Mouse (Mus musculus) limb, embryonic 15.5 days (tissue): ENCODE results near the gene Ankrd10. TPM values are rescaled to one million over a fixed set of nuclear protein-coding genes. Genes with fewer than 3 reads are reported as not detected.
"Not testable (repeated sequence)": the region's sequence is repeated elsewhere in the genome, so short reads cannot be mapped to it uniquely, and the experiment has no call there.

Source experiments
- ATAC-seq: fragments of 200-750 bp; cut with Nextera tagmentation; 2 replicates; pipeline ENCODE4 v1.8.0; 2017; ENCODE audit warnings: low read depth, moderate TSS enrichment; ENCODE audit not compliant: insufficient number of reproducible peaks, low FRiP score, low TSS enrichment
- H3K27ac ChIP-seq: fragments of 300-500 bp; sonication (generic); 2 replicates; pipeline ENCODE4 v1.5.1; 2015; ENCODE audit warnings: moderate library complexity, mild to moderate bottlenecking, inconsistent platforms
- H3K27me3 ChIP-seq: fragments of 300-500 bp; sonication (generic); 2 replicates; pipeline ENCODE4 v1.6.1; 2015; ENCODE audit warnings: inconsistent platforms
- H3K36me3 ChIP-seq: fragments of 300-500 bp; sonication (generic); 2 replicates; pipeline ENCODE4 v1.6.1; 2015; ENCODE audit warnings: inconsistent platforms
- H3K4me1 ChIP-seq: fragments of 300-500 bp; sonication (generic); 2 replicates; pipeline ENCODE4 v1.6.1; 2015; ENCODE audit warnings: inconsistent platforms
- H3K4me2 ChIP-seq: fragments of 300-500 bp; sonication (generic); 2 replicates; pipeline ENCODE4 v1.6.1; 2015; ENCODE audit warnings: mild to moderate bottlenecking, inconsistent platforms
- H3K4me3 ChIP-seq: fragments of 300-500 bp; sonication (generic); 2 replicates; pipeline ENCODE4 v1.5.1; 2015; ENCODE audit warnings: mild to moderate bottlenecking, inconsistent platforms
- H3K9ac ChIP-seq: fragments of 300-500 bp; sonication (generic); 2 replicates; pipeline ENCODE4 v1.6.1; 2015; ENCODE audit warnings: inconsistent platforms
- H3K9me3 ChIP-seq: fragments of 300-500 bp; sonication (generic); 2 replicates; pipeline ENCODE4 v1.6.1; 2016; ENCODE audit warnings: inconsistent platforms
- WGBS: fragments of 180-500 bp; shearing (Covaris S2); methylation state at CpG from one replicate; pipeline ENCODE4 v1.1.7; 2015; 5-methylcytosine and 5-hydroxymethylcytosine counted together
- microRNA-seq: library from miRNA; unstranded; fragments of <30 nt; microRNA quantifications from one replicate; pipeline ENCODE4, GENCODE M21; 2016
- polyA plus RNA-seq: library from polyadenylated mRNA; unstranded; fragments of >200 nt; fragmentation: Nextera tagmentation; extraction: Ambion mirVana; gene quantifications from 2 replicates; pipeline ENCODE4 v1.2.1, GENCODE M21; 2015

Ankrd10 gene
- polyA plus RNA-seq, 1 experiment from 2014 or later: 83.0 TPM

DNA sequence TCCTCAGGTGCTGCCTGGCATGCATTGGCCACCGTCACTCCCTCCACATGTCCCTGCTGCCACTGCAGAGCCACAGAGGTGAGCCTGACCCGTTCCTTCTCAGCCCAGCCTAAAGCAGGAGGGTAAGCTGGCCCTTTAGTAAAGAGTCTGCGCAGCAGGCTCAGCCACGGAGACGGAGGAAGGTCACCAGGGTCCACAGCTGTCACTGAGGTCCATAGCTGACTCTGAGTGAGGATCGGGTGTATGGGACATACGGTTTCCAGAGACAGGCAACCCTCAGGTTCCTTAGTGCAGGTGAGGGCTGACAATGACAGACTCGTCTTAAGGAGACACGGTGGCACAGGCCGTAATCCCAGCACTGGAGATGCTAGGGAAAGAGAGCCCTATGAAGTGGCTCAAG, 63.6 kb downstream of the Ankrd10 start:
- H3K9ac ChIP-seq: no peak overlapping the region
- no peak overlapping the region for H3K4me2 ChIP-seq
- H3K27me3 ChIP-seq: no peaks in the 10 kb centered on the region
- peaks cover 5% of the 10 kb centered on the region for H3K36me3 ChIP-seq
- H3K9me3 ChIP-seq: no peaks in the 10 kb centered on the region
- no peak overlapping the region for H3K27ac ChIP-seq
- H3K4me1 ChIP-seq: peaks cover 36% of the 10 kb centered on the region
- H3K4me3 ChIP-seq: no peak overlapping the region
- no peak for ATAC-seq
- 83% methylated on average over 10 of the region's 10 CpGs for WGBS

DNA sequence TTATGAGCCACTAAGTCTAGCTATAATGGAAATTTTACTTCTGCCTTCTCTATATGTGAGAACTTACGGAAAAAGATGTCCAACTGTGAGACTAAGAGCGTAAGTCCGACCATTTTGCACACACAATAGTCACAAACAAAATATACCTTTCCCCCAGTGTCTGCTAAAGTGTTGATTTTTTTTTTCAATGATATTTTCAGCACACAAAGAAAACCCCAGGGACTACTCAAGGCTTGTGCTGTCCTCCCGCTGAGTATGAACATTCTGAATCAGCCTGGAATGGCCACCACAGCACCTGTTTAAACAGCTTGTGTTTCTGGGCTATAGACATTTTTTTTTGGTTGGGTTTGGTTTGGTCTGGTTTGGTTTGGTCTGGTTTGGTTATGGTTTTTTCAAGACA, 64.8 kb downstream of the Ankrd10 start:
- ATAC-seq: no peak
- Histone ChIP-seq H3K4me3 (no peak overlapping the region), H3K9me3 (no peaks in the 10 kb centered on the region), H3K9ac (no peak overlapping the region), H3K27me3 (no peaks in the 10 kb centered on the region), H3K4me2 (no peak overlapping the region), H3K36me3 (peaks cover 14% of the 10 kb centered on the region), H3K27ac (no peak overlapping the region), H3K4me1 (peaks cover 29% of the 10 kb centered on the region)
- WGBS: 90% methylated on average over 4 of the region's 4 CpGs

DNA sequence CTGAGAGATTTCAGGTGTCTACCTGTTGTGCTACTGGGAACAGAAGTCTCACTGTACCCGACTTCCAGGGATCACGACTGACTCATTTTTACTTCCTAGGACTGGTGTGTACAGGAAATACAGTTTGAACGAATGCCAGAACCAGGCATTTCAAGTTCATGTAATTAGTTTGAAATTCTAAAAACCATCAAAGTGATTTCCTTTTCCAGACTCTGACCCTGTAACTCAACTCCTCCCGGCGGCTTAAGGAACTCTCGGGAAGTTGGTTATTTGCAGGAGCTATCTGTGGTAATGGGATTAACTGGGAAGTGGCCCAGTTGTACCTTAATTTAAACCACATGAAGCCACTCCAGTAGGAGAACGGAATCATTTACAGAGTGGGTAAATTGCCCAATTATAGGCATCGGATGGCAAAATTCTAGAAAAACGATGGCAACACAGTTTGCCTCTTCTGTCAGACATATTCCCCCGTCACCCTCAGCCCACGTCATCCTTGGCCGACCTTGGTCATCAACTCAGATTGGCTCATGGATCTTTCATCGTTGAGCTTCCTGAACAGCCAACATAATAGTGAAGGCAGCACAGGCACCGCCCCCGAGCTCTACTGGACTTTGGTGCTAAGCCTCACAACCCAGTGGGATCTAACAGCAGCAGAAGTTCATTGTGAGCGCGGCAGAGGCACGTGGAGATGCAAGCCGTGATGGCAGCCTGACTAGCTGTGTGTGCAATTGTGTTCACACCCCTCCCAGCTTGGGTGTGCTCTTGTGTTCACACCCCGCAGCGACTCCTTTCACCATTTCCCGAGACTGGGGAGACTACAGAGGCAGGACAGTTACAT, 66.1 kb downstream of the Ankrd10 start:
- Histone ChIP-seq H3K9me3 (no peaks in the 10 kb centered on the region), H3K4me1 (peaks cover 21% of the 10 kb centered on the region), H3K36me3 (peaks cover 25% of the 10 kb centered on the region), H3K4me2 (no peak overlapping the region), H3K27me3 (no peaks in the 10 kb centered on the region), H3K9ac (no peak overlapping the region), H3K4me3 (no peak overlapping the region), H3K27ac (no peak overlapping the region)
- 44% methylated on average over 22 of the region's 22 CpGs for WGBS
- ATAC-seq: no peak

DNA sequence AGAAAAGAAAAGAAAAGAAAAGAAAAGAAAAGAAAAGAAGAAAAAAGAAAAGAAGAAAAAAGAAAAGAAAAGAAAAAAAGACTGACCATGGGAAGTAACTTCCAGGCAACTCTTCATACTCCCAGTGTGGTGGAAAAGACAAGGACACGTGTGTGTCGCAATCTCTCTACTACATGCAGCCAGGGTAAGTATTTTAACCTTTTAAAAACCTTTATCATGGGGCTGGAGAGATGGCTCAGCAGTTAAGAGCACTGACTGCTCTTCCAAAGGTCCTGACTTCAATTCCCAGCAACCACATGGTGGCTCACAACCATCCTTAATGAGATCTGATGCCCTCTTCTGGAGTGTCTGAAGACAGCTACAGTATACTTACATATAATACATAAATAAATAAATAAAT, 67.4 kb downstream of the Ankrd10 start:
- H3K27ac ChIP-seq, H3K9me3 ChIP-seq, H3K9ac ChIP-seq, H3K27me3 ChIP-seq, H3K4me3 ChIP-seq, H3K4me2 ChIP-seq, ATAC-seq: not testable (repeated sequence)
- WGBS: 88% methylated on average over 2 of the region's 2 CpGs
- Histone ChIP-seq H3K36me3 (peaks cover 38% of the 10 kb centered on the region), H3K4me1 (peaks cover 22% of the 10 kb centered on the region)

DNA sequence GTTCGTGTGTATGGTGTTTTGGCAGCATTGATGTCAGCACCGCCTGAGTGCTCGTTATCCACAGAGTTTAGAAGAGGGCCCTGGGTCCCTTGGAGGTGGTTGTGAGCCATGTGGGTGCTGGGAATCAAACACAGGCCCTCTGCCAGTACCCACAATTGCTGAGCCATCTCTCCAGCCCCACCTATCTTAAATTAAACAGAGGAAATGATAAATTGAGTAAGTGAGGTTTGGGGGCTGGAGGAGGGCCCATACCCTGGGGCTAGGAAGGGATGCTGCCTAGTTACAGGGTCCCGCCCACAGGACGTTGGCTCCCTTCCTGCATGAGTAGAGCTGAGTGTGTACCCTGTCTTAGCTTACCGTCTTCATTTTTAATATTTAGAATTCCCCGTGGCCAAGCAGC, 70.8 kb downstream of the Ankrd10 start:
- H3K27ac ChIP-seq: no peak overlapping the region
- peaks cover 23% of the 10 kb centered on the region for H3K4me1 ChIP-seq
- peaks cover 51% of the 10 kb centered on the region for H3K36me3 ChIP-seq
- no peaks in the 10 kb centered on the region for H3K27me3 ChIP-seq
- WGBS: 82% methylated on average over 7 of the region's 7 CpGs
- H3K9ac ChIP-seq: no peak overlapping the region
- no peak overlapping the region for H3K4me3 ChIP-seq
- H3K4me2 ChIP-seq: no peak overlapping the region
- H3K9me3 ChIP-seq: no peaks in the 10 kb centered on the region
- ATAC-seq: no peak

DNA sequence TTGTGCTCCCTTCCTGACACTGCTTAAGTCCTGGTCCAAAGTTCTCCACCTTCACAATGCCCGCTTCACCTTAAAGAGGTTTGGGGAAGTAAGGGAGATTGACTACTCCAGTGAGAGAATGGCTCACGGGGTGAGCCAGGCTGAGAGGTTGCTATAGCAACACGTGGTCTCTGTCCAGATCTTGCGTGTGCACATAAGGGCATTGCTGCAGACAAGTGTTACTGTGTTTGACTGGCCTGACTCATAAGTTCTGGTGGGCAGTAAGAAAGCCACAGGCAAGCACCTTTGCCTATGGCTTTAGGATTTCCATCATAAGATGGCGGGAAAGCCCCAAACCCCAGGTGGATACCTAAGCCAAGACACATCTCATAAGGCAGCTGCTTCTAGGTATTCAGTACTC, 71.3 kb downstream of the Ankrd10 start:
- WGBS: 94% methylated on average over 5 of the region's 5 CpGs
- Histone ChIP-seq H3K4me1 (peaks cover 22% of the 10 kb centered on the region), H3K36me3 (peaks cover 51% of the 10 kb centered on the region), H3K9me3 (no peaks in the 10 kb centered on the region), H3K4me2 (no peak overlapping the region), H3K4me3 (no peak overlapping the region), H3K9ac (no peak overlapping the region), H3K27me3 (no peaks in the 10 kb centered on the region), H3K27ac (no peak overlapping the region)
- no peak for ATAC-seq

Small RNAs within 50 kb of the gene (microRNA-seq; reads per million reads assigned to microRNA genes)
- 0.82 reads per million for gene Mir7238

Other genes with a start within 250 kb of the Ankrd10 start
- gene Rab20, start 157.0 kb downstream of the Ankrd10 start, polyA plus RNA-seq: 1.8 and 2.0 TPM in 2 replicates
- 117 and 124 TPM in 2 replicates for gene Naxd, start 138.3 kb downstream of the Ankrd10 start, polyA plus RNA-seq
- gene Cars2, start 85.0 kb downstream of the Ankrd10 start, polyA plus RNA-seq: 25.9 and 29.7 TPM in 2 replicates
- 38.0 and 39.9 TPM in 2 replicates for gene Ing1, start 80.2 kb downstream of the Ankrd10 start, polyA plus RNA-seq
- 0.53 TPM in 1 of 2 replicates, not detected in the other for gene 1700016D06Rik, start 65.3 kb upstream of the Ankrd10 start, polyA plus RNA-seq
- gene Arhgef7, start 92.0 kb upstream of the Ankrd10 start, polyA plus RNA-seq: 50.1 and 55.5 TPM in 2 replicates
- gene Tex29, start 204.7 kb upstream of the Ankrd10 start, polyA plus RNA-seq: not detected in 2 replicates